Mouse (Mus musculus): ENCODE data around the gene Cldn13.

DNA sequence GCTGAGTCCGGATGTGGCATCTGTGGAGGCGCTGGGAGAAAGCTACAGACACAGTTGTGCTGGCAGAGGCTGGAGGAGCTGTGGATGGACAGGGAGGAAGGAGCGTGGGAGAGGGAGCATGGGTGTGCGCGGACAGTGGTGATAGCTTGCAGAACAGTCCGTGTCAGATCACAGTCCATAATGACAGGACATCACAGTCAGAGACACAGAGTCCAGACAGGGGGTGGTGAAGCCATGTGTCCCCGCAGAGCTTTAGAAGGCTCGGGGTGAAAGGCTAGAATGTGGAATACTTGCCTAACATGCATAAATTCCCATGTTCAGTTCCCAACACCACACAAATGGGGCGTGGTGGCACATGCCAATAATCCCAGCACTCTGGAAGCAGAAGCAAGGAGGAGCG is 38.5 kb downstream of the Cldn13 start:
- TF ChIP-seq EP300 (IDR thresholded peaks at IDR 0.05; ENCODE audit: low read depth) = no peak
- TF ChIP-seq CTCF (IDR thresholded peaks at IDR 0.05; ENCODE audit: low read depth) = no peak

Data from liver, postnatal 0 days (tissue).